Mouse (Mus musculus) thymus, postnatal 14 days (tissue): ENCODE measurements around the gene Ptpn4.

ENCODE experiments used
- DNase-seq: peaks from one replicate; pipeline ENCODE4 v3.0.0; 2021

Ptpn4 gene

GRCm38 (mm10) chr1:119837035-119837751 lies at the start of gene Ptpn4:
Ptpn4 (minus strand) TSS chr1:119837613.
- DNase-seq = peak; percentile 99

GRCm38 (mm10) chr1:119886320-119886719 lies 48.9 kb upstream of the Ptpn4 start:
- DNase-seq = no peak

- no peak for DNase-seq
Measured at GRCm38 (mm10) chr1:119884272-119884671, 46.9 kb upstream of the Ptpn4 start.

- DNase-seq = no peak
Measured at GRCm38 (mm10) chr1:119878909-119879308, 41.5 kb upstream of the Ptpn4 start.

- DNase-seq = no peak
Measured at GRCm38 (mm10) chr1:119877469-119877868, 40.1 kb upstream of the Ptpn4 start.

GRCm38 (mm10) chr1:119868395-119869161 lies 31.2 kb upstream of the Ptpn4 start:
- no peak for DNase-seq

GRCm38 (mm10) chr1:119867300-119867699 lies 29.9 kb upstream of the Ptpn4 start:
- no peak for DNase-seq

- DNase-seq = no peak
Measured at GRCm38 (mm10) chr1:119865311-119865710, 27.9 kb upstream of the Ptpn4 start.

GRCm38 (mm10) chr1:119863507-119864296 lies 26.3 kb upstream of the Ptpn4 start:
- no peak for DNase-seq

GRCm38 (mm10) chr1:119859566-119859965 lies 22.2 kb upstream of the Ptpn4 start:
- no peak for DNase-seq

GRCm38 (mm10) chr1:119852980-119853379 lies 15.6 kb upstream of the Ptpn4 start:
- DNase-seq = no peak

- no peak for DNase-seq
Measured at GRCm38 (mm10) chr1:119852339-119852738, 14.9 kb upstream of the Ptpn4 start.

- DNase-seq = no peak
Measured at GRCm38 (mm10) chr1:119849146-119849935, 11.9 kb upstream of the Ptpn4 start.

- no peak for DNase-seq
Measured at GRCm38 (mm10) chr1:119845321-119845720, 7.9 kb upstream of the Ptpn4 start.

GRCm38 (mm10) chr1:119843121-119843520 lies 5.7 kb upstream of the Ptpn4 start:
- no peak for DNase-seq

- DNase-seq = peak; percentile 18
Measured at GRCm38 (mm10) chr1:119838241-119838640, 828 bp upstream of the Ptpn4 start.

- DNase-seq = peak; percentile 64
Measured at GRCm38 (mm10) chr1:119836479-119837015, 866 bp downstream of the Ptpn4 start.

- no peak for DNase-seq
Measured at GRCm38 (mm10) chr1:119835726-119836478, 1.5 kb downstream of the Ptpn4 start.

GRCm38 (mm10) chr1:119828160-119828559 lies 9.3 kb downstream of the Ptpn4 start:
- DNase-seq = no peak

GRCm38 (mm10) chr1:119818704-119819103 lies 18.7 kb downstream of the Ptpn4 start:
- DNase-seq = peak; percentile 40

GRCm38 (mm10) chr1:119807707-119808106 lies 29.7 kb downstream of the Ptpn4 start:
- no peak for DNase-seq

GRCm38 (mm10) chr1:119805984-119806383 lies 31.4 kb downstream of the Ptpn4 start:
- no peak for DNase-seq
